Mouse (Mus musculus) bone marrow macrophage, adult 2 months (primary cell): ENCODE measurements around the gene Nectin1.

Experiments used
- CTCF ChIP-seq: IDR thresholded peaks from 2 replicates; pipeline ENCODE4 v1.5.1; 2012; ENCODE audit warnings: low read depth, mild to moderate bottlenecking, low read length, moderate library complexity
- POLR2A ChIP-seq: IDR thresholded peaks from 2 replicates; pipeline ENCODE4 v1.6.1; 2012; ENCODE audit warnings: mild to moderate bottlenecking, low read depth, low read length, borderline replicate concordance

DNA sequence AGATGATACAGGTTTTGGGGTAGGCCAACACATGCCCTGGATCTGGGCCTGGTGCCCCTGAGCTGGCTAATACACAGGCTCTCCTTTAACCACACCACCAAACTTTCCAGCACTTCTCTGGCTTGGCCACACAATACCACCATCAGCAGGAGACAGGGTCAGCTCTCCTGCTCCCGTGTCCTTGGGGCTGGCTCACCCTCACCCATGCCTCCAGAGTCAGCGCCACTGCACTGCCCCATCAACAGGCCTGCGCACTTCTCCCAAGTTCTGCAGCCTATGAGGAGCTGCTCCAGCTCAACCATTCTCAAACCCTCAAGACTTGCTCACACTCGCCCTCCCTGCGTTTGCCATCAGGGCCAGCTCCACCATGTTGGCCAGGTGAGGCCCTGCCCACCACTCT is 78.4 kb downstream of the Nectin1 start:
- TF ChIP-seq POLR2A: no peak
- no peak for TF ChIP-seq CTCF
